Mouse (Mus musculus) monocyte, adult 5-6 weeks (primary cell): ENCODE measurements around the gene Cog6. TPM values are rescaled to one million over a fixed set of nuclear protein-coding genes. Genes with fewer than 3 reads are reported as not detected.

ENCODE experiments used
- ATAC-seq: fragments of 153-309, 156-312 bp; replicated peaks from 2 replicates; pipeline ENCODE4 v1.8.0; 2017; ENCODE audit warnings: mild to moderate bottlenecking; ENCODE audit not compliant: low TSS enrichment, insufficient number of reproducible peaks, severe bottlenecking, poor library complexity, low FRiP score
- total RNA-seq: library from RNA; stranded (forward); fragments of 200-1000, 200-491, 200-594 nt; gene quantifications from 3 replicates; pipeline ENCODE4 v1.2.3, GENCODE M21; 2017

Gene Cog6
- total RNA-seq = 31.6 to 42.1 TPM (median 34.8 TPM) in 3 replicates

DNA sequence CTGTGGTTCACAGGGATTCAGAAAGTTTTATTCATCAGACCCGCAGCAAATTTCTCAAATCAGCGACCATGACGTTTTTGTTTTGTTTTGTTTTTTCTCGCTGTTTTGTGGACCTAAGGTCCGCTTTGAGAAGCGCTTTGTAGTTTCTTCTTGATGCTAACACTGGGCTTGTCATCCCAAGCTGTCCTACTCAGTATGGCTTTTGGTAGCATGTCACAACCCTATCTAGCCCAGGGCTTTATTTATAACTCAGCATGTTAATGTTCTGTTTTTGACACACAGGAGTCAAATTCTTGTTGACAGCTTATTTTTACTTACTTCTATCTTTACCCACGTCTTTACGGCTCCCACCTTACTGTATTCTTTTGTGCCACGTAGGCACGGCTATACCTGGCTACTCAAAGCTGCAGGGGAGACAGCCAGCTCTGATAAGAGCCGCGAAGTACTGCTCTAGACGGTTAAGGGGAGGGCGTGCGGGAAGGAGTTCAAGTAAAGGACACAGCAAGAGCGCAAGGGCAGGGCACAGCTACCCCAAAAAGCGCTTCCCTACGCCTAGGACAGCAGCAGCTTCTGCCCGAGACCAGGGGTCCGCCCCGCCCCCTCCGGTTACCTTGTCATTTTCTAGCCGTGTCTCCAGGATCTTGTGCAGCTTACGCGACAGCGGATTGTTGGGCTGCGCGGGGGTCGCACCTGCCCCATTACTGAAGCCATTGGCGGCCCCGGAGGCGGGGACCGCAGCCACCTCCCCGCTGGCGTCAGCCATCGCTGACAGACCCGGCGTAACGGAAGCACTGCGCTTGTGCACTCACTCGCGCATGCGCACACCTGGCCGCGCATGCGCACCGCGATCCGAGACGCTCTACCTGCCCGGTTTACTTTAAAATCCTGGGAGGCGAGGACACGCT is at the start of gene Cog6:
TSS of gene Cog6 (minus strand) at position 802 of the 905 bp plus-strand sequence.
- peak; percentile 92 for ATAC-seq

DNA sequence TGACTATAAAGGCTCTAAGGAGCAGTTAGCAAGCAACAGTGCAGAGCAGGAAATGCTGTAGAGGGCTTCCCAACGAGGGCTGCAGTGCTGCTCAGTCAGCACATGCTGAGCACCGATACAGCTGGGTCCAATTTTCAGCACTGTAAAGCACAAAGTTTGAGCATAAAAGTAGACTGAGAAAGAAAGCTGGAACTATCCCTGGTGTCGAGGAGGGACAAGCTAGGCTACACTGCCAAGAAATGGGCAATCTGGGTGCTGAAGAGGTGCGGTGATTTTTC is 49.0 kb upstream of the Cog6 start:
- ATAC-seq = no peak

DNA sequence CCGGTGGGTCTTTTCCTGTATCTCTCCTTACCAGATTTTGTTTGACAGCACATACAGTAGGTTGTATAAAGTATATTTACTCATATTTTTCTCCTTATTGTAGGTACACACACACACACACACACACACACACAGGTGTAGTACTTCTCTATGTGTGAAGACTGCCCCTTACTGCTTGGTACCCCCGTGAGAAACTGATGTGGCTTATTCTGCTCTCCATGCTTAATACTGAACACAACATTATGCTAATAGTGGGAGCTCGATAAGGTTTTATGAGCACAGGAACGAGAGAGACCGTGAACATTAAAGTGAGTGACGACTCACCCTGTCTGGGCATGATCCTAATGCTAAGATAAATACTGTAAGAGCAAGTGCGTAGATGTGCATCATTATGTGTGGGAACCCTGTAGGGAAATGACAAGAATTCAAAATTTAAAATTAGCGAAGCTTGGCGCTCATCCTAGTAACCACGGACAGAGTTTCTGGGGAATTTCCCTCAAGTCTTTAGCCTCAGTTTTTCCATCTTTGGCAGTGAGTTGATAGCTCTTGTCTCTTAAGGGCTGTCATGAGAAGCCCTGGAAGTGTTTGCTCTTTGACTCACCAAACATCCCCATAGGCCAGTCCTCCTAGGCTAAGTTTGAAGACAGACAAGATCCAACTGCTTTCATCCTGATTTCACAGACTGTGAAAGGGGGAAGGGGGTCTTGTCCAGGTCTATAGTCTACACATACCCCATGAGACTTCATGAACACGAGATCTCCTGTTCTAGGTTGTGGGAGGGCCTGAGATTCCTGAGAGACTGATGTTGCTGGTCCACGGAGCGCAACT is 48.4 kb upstream of the Cog6 start:
- ATAC-seq = no peak

DNA sequence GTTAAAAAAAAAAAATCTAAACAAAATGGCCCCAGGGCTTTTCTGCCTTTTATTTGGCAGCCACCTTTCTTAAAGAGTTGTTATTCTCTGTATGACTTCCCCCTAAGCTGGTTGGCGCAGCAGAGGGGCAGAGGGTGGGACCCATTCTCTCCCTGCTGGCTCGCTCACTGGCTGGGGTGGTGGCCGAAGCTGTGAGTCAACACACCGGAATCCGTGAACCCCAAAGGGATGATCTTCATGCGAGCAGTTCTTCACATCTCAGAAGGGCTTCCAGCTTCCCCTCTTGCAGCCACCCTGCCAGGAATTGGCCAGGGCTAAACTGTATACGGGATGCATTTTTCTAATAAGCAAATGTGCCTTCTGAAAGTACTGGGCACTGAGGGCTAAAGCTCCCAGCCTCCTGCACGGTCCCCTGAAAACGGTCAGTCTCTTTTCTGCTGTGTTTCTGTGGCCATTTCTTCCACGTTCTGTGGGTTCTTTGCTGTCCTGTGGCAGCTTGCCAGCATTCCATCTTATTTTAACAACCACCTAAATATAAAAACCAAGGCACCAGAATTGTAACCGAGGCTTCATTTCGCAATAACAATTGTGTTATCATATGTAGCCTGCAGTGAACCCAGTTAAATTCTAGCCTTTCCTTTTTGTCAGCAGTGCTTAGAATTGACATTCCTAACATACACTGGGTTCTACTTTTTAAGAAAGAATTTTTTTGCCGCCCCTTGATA is 46.5 kb upstream of the Cog6 start:
- no peak for ATAC-seq

DNA sequence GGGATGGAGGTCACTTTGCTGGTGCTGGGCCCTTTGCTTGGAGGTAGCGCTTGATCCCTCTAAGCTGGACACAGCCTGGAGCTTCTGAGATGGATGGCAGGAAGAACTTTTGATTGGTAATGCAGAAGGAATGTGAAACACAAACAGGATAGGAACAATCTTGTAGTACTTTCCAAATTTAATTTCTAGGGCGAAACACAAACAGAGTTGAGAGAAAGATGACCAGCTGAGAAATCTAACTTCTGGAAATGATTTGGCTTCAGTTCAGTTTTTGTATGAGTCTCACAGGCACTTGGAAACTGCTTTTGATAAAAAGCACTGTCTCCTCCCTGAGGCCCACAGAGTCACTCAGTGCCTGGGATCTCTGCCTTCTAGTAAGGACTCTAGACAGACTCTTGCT is 42.9 kb upstream of the Cog6 start:
- ATAC-seq = no peak

DNA sequence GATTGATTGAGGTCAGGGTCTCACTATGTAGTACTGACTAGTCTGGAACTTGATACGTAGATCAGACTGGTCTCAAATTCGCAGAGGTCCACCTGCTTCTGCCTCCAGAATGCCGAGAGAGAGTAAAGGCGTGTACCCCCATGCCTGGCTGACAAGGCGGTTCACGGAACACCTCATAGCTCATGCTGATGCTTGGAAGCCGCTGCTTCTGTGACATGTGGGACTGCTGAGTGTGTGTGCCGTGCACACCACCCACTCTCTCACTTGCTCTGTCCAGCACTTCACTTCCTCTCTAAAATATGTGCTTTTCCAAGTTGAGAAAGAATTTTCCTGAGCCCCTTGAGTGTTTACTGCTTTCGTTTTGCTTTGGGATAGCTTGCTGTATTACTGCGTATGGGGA is 39.4 kb upstream of the Cog6 start:
- ATAC-seq = no peak

DNA sequence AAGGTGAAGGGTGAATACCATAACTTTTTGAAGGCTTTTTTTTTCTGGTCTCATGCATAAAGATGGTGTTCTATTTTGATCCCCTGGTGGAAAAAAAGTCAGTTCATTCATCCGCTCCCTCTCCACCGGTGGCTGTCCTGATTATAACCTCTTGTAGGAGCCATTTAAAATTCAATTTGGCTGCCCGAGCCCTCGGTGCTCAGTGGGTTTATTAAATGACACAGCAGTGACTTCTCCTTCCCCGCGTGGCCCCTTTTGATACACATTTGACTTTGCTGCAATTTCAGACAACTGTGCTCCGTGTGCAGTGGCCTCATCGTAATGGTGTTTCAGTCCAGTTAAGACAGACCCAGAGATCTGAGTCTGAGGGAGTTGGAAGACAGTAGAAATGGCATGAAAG is 35.3 kb upstream of the Cog6 start:
- no peak for ATAC-seq

DNA sequence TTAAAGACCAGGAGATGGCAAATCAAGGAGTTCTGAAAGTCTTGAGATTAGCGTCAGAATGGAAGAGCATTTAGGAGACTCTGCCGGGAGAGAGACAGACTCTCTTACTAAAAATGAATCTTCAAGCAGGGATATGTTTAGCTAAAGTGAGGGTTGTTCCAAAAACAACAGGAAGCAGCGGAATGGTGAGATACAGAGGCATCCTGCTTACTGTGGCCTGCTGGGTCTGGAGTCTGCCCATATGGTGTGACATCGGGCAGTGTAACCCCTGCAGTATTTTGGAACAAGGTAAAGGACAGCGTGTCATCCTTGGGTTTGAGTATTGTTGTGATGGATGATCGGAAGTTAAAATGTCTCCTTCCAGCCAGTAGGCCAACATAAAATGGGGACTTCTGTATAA is 29.3 kb upstream of the Cog6 start:
- ATAC-seq = no peak

DNA sequence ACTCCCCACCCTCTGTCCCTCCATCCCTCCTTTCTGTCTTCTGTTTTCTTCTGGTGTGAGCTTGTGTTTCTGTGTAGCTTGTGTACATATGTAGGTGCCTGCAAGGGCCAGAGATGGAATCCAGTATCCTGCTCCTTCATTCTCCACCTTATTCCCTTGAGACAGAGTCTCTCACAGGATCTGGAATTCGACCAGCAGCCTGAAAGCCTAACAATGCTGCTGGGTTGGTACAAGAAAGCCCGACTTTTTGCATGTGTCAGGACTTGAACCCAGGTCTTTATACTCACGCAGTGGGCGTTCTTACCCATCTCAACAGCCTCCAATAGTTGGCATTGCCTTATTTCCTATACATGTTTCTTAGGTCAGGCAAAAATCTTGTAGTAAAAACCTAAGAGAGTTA is 28.7 kb upstream of the Cog6 start:
- no peak for ATAC-seq

DNA sequence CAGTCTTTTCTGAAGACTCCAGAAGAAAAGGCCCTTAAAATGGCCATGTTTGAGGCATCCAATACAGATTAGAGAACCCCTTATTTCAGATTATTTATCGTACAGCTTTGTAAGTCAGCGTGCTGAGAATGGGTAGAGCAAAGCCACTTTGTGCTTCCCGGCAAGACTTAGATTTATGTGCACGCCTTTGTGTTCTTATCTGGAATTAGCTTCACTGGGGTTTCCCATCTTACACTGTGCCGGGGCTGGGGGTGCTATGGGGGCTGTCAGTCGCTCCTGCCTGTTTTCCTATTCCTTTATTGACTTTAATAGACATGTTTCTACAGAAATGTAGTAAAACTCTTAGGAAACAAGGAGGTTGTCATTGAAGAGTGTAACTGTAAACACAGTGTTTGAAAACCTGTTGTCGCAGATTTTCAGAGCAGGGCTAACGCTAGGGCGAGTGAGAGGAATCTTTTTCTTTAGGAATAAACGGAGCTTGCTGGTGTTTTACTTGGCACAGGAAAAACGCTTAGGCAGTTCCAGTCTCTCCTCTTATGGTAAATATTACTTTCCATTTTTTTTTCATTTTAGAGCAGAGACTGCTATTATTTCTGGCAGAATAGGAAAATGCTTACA is 27.8 kb upstream of the Cog6 start:
- ATAC-seq = no peak

DNA sequence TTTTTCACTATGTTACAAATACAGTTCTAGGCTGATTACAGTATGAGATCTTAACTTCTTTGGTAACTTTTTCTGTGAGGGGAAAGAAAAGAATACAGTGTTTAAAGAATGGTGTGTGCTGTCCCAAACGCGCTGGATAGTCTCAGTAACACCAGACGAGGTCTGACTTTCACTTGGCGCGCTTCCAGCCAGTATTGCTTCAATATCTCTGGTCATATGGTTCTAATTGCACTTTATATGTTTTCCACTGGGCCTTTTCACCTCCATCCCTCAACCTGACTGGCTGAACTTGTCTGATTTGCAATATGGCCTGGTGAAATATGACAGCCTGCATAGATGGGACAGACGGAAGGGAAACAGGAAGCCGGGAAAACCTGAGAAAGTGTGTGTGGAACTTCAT is 27.2 kb upstream of the Cog6 start:
- ATAC-seq = no peak

DNA sequence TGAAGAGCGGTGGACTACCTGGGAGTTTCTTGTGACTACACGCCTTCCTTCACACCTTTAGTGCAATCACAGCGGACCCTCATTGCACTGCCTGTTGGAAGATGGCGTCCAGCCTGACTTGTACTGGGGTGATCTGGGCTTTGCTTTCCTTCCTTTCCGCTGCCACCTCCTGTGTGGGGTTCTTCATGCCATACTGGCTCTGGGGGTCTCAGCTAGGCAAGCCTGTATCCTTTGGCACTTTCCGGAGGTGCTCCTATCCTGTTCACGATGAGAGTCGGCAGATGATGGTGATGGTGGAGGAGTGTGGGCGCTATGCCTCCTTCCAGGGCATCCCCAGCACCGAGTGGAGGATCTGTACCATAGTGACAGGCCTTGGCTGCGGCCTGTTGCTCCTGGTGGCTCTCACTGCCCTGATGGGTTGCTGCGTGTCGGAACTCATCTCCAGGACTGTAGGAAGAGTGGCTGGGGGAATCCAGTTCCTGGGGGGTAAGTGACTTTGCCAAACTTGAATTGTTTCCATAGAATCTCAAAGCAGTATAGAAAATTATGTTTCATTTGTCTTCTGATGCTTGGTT is 26.3 kb upstream of the Cog6 start:
- ATAC-seq = no peak

DNA sequence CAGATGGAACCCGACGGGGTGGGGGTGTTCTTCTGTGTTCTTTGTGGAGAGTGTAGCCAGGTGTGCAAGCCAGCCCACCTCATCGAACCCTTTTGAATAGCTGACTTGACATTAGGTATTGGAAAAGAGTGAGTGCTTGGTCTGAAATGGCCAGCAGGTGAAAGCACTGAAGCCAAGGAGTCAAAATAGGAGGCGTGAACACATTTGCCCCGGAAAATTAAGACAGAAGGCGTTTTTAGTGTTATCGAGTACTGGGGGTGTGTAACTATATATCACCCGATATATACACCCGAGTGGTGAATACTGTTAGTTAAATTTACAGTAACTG is 25.2 kb upstream of the Cog6 start:
- no peak for ATAC-seq

DNA sequence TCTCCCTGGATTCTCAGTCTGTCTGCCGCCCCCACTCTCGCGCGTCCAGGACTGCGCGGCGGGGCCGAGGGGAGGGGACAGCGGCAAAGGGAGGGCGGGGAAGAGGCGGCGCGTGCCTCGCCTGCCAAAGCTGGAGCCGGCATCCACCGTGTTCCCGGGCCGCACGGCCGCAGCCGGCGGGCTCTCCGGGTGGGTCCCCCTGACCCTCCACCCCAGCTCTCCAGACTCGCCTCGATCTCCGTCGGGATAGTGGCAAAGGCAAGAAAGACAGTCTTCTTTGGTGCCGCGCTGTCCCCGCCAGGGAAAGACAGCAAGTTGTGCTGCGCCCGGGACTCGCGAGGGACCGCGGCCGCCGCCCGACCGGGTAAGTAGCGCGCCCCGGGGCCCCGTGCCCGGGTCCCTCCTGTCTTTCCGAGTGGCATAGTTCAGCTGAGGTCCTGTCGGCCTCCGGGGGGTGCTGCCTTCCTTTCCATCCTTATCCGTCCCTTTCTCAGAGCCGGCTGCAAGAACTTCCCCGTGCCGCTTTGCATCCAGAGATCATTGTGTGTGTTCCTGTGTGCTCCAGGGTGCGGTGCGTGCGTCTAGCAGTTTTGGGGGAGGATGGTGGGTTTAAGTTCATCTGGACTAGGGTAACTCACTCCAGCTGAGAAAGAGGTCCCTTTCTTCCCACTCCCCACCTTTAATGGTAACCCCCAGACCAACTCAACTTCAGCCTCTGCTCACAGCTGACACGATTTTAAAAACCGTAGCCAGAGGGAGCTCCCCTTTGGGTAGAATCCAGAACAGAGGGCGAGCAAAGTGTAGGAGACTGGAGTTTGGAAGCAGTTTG is 24.6 kb upstream of the Cog6 start, which contains the start of gene Lhfp:
TSS of gene Lhfp (plus strand) at position 118 of the 829 bp plus-strand sequence.
- no peak for ATAC-seq

DNA sequence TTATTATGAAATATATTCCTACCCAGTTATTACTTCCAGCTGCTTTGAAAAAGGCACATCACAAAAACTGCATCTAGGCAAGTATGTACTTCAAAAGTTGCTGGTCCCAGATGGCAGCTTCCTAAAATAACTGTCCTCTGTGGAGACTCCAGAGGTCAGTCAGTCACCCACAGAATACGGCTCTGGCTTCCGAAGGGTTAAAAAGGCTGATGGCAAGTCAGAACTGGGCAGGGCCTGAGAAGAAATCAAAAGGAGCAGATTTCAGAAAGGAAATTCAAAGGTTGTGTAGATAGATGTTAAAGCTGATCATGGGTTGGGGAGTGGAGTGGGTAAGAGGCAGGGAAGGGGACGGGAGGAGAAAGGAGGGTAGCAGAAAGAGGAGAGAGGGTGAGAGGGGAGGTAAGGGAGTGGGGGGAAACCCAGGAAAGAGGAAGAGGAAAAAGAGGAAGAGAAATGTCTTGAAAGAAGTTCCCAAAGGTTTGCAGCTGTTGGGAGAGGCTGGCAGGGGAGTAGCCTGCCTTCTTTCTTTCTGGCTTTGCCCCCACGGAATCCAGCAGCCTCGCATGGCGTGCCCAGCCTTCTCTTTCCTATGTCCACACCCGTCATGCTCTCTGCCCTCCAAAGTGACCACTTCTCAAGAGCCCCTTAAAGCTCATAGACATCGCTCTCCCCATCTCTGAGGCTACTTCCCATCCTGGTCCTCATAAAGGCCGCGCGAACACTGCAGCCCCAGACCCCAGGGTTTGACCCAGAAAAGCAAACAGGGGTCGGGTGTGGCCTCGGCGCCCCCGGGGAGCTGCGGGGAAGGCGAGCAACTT is 23.8 kb upstream of the Cog6 start:
- ATAC-seq = no peak

DNA sequence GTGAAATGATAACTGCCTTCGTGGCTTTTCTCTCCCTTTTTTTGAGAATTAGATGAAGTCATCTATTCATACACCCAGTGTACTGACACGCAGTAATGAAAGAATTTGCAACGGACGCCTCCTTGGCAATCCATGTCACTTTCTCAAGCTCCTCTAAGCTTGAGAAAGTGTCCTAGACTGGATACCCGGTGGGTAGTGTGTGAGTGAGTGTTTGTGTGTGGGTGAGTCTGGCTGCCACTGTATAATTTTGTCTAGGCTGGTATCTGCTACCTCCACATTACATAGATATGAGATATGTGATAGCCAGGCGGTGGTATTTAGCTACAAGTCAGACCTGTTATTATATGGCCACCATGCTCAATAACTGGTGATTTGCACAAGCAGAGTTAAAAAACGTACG is 22.7 kb upstream of the Cog6 start:
- ATAC-seq = no peak

DNA sequence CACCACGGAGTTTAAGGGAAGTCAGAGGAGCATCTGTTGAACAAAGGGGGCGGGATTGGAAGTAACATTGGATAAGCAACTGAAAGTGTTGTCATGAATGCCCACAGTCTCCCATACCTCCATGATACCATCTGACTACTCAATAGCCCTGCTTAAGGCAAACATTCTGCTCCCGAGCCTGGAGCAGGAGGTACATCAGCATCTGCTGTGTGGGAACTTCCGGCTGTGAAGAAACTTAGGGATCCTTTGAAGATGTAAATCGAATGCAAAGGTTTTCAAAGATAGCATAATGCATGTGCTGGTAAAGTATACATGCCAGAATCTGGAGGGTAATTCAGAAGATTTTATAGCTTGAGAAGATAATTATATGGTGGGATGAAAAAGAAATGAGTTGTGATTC is 21.9 kb upstream of the Cog6 start:
- ATAC-seq = no peak
